Mouse (Mus musculus): ENCODE data around the gene Alyref2. TPM values are rescaled to one million over a fixed set of nuclear protein-coding genes. Genes with fewer than 3 reads are reported as not detected.
A peak's percentile ranks its signal among the peaks of the same experiment; 100 is the strongest.

The Alyref2 gene
- total and polyA plus RNA-seq, 2 experiments from 2014 or later: 10.0 to 13.5 TPM

- TF ChIP-seq EP300 (IDR thresholded peaks at IDR 0.05; ENCODE audit: low read depth): no peak
- no peak for TF ChIP-seq CTCF (IDR thresholded peaks at IDR 0.05; ENCODE audit: low read depth)
- no peak for DNase-seq (ENCODE audit: low spot score)
- Histone ChIP-seq H3K9me3 (replicated peaks; ENCODE audit: control insufficient read depth, low read length) (peaks cover 5% of the 10 kb centered on the region; the same call in 1 of the 2 replicates), H3K4me3 (ENCODE audit: low read depth, low read length) (0 out of 2 replicates have a peak overlapping the region, but pooled peaks have one; percentile 21), H3K4me1 (ENCODE audit: control insufficient read depth, insufficient read depth) (no peaks in the 10 kb centered on the region), H3K9ac (replicated peaks; ENCODE audit: low read depth, low read length) (no peak overlapping the region), H3K4me2 (ENCODE audit: low read depth, low read length) (0 out of 2 replicates have a peak overlapping the region, but pooled peaks have one; percentile 71), H3K36me3 (replicated peaks; ENCODE audit: control insufficient read depth, insufficient read depth, low read length) (no peaks in the 10 kb centered on the region), H3K27ac (ENCODE audit: low read depth) (no peak overlapping the region), H3K27me3 (ENCODE audit: control insufficient read depth, insufficient read depth, low read length) (no peaks in the 10 kb centered on the region)
- 53% methylated on average over 6 of the region's 6 CpGs for WGBS
- no peak for ATAC-seq (ENCODE audit: insufficient read depth, low read depth)
Measured at GRCm38 (mm10) chr1:171501016-171501610, 2.2 kb upstream of the Alyref2 start.

DNA sequence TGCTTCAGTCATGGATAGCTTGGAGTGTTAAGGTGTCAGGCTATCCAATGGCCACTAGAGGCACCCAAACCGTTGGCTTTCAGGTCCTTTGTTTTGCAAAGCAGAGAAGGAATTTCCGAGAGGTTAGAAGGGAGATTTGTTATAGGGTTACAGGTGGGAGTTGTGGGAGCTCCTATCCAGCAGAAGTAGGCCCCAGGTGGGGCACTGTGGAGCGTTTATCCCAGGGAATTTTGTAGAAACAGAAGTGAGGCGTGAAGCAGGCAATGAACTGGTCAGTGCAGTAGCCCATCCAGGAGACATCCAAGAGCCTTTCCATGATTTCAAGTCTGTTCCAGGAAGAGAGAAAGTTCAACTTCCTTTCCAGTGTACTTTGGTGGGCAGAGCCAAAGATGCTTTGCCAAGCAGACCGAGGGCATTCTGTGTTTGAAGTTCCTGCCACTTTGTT lies 1.6 kb upstream of the Alyref2 start:
- Histone ChIP-seq H3K9ac (replicated peaks; ENCODE audit: low read depth, low read length) (no peak overlapping the region), H3K4me1 (ENCODE audit: control insufficient read depth, insufficient read depth) (no peaks in the 10 kb centered on the region), H3K4me2 (ENCODE audit: low read depth, low read length) (peak overlapping the region; percentile 71), H3K27me3 (ENCODE audit: control insufficient read depth, insufficient read depth, low read length) (no peaks in the 10 kb centered on the region), H3K27ac (ENCODE audit: low read depth) (peak overlapping the region; percentile 99), H3K36me3 (replicated peaks; ENCODE audit: control insufficient read depth, insufficient read depth, low read length) (no peaks in the 10 kb centered on the region), H3K4me3 (ENCODE audit: low read depth, low read length) (peak overlapping the region; percentile 21; the same call in 1 of the 2 replicates), H3K9me3 (replicated peaks; ENCODE audit: control insufficient read depth, low read length) (peaks cover 5% of the 10 kb centered on the region; the same call in 1 of the 2 replicates)
- WGBS: 7% methylated on average over 5 of the region's 5 CpGs
- ATAC-seq (ENCODE audit: insufficient read depth, low read depth) (no peak), DNase-seq (ENCODE audit: low spot score) (peak; percentile 76)
- peak; percentile 69 for TF ChIP-seq CTCF (IDR thresholded peaks at IDR 0.05; ENCODE audit: low read depth)
- TF ChIP-seq EP300 (IDR thresholded peaks at IDR 0.05; ENCODE audit: low read depth): no peak

GRCm38 (mm10) chr1:171502388-171503249 lies 659 bp upstream of the Alyref2 start:
- Histone ChIP-seq H3K9ac (replicated peaks; ENCODE audit: low read depth, low read length) (peak overlapping the region; percentile 87), H3K4me2 (ENCODE audit: low read depth, low read length) (peak overlapping the region; percentile 71), H3K36me3 (replicated peaks; ENCODE audit: control insufficient read depth, insufficient read depth, low read length) (no peaks in the 10 kb centered on the region), H3K27ac (ENCODE audit: low read depth) (peak overlapping the region; percentile 99), H3K27me3 (ENCODE audit: control insufficient read depth, insufficient read depth, low read length) (no peaks in the 10 kb centered on the region), H3K9me3 (replicated peaks; ENCODE audit: control insufficient read depth, low read length) (0 out of 2 replicates have a peak, but pooled peaks cover under 1% of the 10 kb centered on the region), H3K4me1 (ENCODE audit: control insufficient read depth, insufficient read depth) (no peaks in the 10 kb centered on the region), H3K4me3 (ENCODE audit: low read depth, low read length) (peak overlapping the region; percentile 76)
- peak; percentile 87 for DNase-seq (ENCODE audit: low spot score)
- TF ChIP-seq CTCF (IDR thresholded peaks at IDR 0.05; ENCODE audit: low read depth): peak; percentile 60
- TF ChIP-seq EP300 (IDR thresholded peaks at IDR 0.05; ENCODE audit: low read depth): peak; percentile 25; the same call in 1 of the 2 replicates
- peak; percentile 73 for ATAC-seq (ENCODE audit: insufficient read depth, low read depth)
- WGBS: under 1% methylated on average over 14 of the region's 14 CpGs

DNA sequence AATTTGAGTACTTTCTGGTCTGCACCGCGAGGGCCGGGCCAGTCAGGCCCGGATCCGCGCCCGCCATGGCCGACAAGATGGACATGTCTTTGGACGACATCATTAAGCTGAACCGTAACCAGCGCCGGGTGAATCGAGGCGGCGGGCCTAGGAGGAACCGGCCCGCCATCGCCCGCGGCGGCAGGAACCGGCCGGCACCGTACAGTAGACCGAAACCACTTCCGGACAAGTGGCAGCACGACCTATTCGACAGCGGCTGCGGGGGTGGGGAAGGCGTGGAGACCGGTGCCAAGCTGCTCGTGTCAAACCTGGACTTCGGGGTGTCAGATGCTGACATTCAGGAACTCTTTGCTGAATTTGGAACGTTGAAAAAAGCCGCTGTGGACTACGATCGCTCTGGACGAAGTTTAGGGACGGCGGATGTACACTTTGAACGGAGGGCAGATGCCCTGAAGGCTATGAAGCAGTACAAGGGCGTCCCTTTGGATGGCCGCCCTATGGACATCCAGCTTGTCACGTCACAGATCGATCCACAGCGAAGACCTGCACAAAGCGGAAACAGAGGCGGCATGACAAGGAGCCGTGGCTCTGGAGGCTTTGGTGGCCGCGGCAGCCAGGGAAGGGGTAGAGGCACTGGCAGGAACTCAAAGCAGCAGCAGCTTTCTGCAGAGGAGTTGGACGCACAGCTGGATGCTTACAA lies 464 bp downstream of the Alyref2 start:
- under 1% methylated on average over 53 of the region's 53 CpGs for WGBS

GRCm38 (mm10) chr1:171504586-171504985 lies 1.3 kb downstream of the Alyref2 start:
- DNase-seq (ENCODE audit: low spot score) (no peak), ATAC-seq (ENCODE audit: insufficient read depth, low read depth) (no peak)
- WGBS: 81% methylated on average over 4 of the region's 4 CpGs
- Histone ChIP-seq H3K4me2 (ENCODE audit: low read depth, low read length) (peak overlapping the region; percentile 71), H3K27me3 (ENCODE audit: control insufficient read depth, insufficient read depth, low read length) (no peaks in the 10 kb centered on the region), H3K9me3 (replicated peaks; ENCODE audit: control insufficient read depth, low read length) (no peaks in the 10 kb centered on the region), H3K9ac (replicated peaks; ENCODE audit: low read depth, low read length) (no peak overlapping the region), H3K4me1 (ENCODE audit: control insufficient read depth, insufficient read depth) (no peaks in the 10 kb centered on the region), H3K4me3 (ENCODE audit: low read depth, low read length) (peak overlapping the region; percentile 76), H3K27ac (ENCODE audit: low read depth) (no peak overlapping the region), H3K36me3 (replicated peaks; ENCODE audit: control insufficient read depth, insufficient read depth, low read length) (no peaks in the 10 kb centered on the region)
- TF ChIP-seq EP300 (IDR thresholded peaks at IDR 0.05; ENCODE audit: low read depth) (no peak), CTCF (IDR thresholded peaks at IDR 0.05; ENCODE audit: low read depth) (no peak)

More for the DNA sequence above, 464 bp downstream of the Alyref2 start:
- DNase-seq (ENCODE audit: low spot score) (peak; percentile 50), ATAC-seq (ENCODE audit: insufficient read depth, low read depth) (peak; percentile 50)
- TF ChIP-seq CTCF (IDR thresholded peaks at IDR 0.05; ENCODE audit: low read depth) (no peak), EP300 (IDR thresholded peaks at IDR 0.05; ENCODE audit: low read depth) (no peak)
- no peaks in the 10 kb centered on the region for H3K9me3 ChIP-seq (replicated peaks; ENCODE audit: control insufficient read depth, low read length)
- H3K4me3 ChIP-seq (ENCODE audit: low read depth, low read length): peak overlapping the region; percentile 76
- peak overlapping the region; percentile 71 for H3K4me2 ChIP-seq (ENCODE audit: low read depth, low read length)
- H3K27me3 ChIP-seq (ENCODE audit: control insufficient read depth, insufficient read depth, low read length): no peaks in the 10 kb centered on the region
- H3K36me3 ChIP-seq (replicated peaks; ENCODE audit: control insufficient read depth, insufficient read depth, low read length): no peaks in the 10 kb centered on the region
- H3K4me1 ChIP-seq (ENCODE audit: control insufficient read depth, insufficient read depth): no peaks in the 10 kb centered on the region
- peak overlapping the region; percentile 87 for H3K9ac ChIP-seq (replicated peaks; ENCODE audit: low read depth, low read length)
- H3K27ac ChIP-seq (ENCODE audit: low read depth): peak overlapping the region; percentile 99
